Mouse (Mus musculus) kidney, postnatal 36 days (tissue): Measurements from ENCODE around the gene Rxra.

ENCODE experiments used
- DNase-seq, 2 experiments: peaks; one replicate each; pipeline ENCODE4 v3.0.0; 2021 to 2022; ENCODE audit warnings: mixed read lengths in 2 of 2

Gene Rxra

DNA sequence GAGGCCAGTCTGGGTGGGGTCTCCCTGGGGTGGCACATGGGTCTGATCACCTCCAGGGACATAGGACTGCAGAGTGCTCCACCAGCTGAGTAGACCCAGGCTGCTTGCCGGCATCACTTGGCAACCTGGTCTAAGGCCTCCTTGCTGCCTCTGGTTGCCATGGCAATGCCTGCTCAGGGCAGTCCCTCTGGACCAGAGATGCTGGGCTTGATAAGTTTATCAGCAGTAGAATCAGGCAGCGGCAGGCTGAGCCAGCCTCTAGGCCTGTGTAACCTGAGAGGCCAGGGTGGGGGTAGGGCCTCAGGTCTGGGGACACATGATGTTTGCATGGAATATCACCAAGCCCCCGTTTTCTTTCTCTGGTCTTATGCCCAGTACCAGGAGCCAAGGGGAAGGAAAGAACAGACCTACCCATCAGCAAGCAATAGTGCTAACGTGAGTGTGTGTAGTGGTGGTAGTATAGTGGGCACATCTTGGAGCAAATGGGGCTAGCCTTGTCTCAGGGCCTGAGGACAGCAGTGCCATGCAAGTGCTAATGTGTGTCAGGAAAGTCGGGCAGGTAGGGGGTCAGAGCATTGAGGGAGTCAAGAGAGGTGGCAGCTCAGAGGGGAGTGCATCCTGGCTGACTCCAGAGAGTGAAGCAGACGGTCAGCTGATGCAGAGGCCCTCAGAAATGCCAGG is 88.2 kb downstream of the Rxra start:
- DNase-seq, result peak in 1 of 2 experiments; percentile 57

GRCm38 (mm10) chr2:27764937-27765319 is 88.7 kb downstream of the Rxra start:
- DNase-seq, result peak; percentile 89 to 95

DNA sequence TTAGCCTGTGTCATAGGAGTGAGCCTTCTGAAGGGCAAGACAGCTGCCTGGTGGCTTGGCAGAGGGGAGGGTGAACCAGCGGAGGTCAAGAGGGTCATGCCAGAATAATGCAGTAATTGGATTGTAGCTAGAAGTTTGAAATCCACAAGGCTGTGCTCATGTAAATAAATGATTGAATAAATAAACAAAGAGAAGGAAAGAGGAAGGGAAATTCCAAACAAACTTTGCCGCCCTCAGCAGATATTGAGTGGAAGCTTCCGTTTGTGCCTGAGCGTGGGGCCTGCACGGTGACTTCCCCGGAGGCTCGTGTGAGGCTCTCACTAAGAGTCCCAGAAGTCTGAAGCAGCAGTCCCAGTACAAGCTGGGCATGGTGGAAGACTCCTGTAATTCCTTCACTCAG is 91.5 kb downstream of the Rxra start:
- DNase-seq, result no peak

- DNase-seq, result no peak
These were observed 93.5 kb downstream of the Rxra start for GRCm38 (mm10) chr2:27769701-27770100.

DNA sequence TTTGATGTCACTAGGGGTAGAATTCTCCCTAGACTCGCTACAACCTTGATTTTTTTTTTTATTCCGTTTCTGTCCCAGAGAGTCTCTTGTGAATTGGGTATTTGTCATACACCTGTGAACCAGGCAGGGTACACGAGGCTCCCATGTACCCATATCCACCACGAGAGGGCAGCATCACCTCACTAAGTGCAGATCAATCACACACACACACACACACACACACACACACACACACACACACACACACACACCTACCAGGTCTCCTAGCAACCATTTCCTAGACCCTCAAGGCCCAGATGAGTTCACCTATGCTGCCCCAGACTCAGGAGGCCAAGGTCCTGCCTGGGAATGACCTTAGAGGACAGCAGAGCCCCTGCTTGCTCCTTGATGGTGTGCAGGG is 94.0 kb downstream of the Rxra start:
- DNase-seq, result peak; percentile 69 to 86

DNA sequence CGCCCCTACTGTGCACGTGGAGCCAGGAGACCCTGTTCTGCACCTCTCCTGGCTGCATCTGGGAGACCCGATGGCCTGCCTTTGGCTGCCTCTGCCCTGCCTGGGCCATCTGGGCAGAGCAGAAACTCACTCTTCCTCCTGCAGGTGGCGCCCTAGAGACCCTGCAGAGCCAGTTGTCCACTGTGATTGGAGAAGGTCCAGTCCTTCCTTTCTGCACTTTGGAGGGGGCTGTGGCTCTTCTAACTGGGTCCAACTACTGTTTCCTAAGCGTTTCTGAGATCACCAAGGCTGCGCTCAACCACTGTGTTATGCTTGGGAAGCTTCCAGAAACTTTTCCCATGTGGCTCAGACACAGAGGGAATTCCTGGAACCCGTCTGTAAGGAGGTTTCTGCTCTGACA is 95.7 kb downstream of the Rxra start:
- peak; percentile 83 to 92 for DNase-seq

GRCm38 (mm10) chr2:27772841-27773388 is 96.7 kb downstream of the Rxra start:
- DNase-seq, result peak; percentile 51 to 59

DNA sequence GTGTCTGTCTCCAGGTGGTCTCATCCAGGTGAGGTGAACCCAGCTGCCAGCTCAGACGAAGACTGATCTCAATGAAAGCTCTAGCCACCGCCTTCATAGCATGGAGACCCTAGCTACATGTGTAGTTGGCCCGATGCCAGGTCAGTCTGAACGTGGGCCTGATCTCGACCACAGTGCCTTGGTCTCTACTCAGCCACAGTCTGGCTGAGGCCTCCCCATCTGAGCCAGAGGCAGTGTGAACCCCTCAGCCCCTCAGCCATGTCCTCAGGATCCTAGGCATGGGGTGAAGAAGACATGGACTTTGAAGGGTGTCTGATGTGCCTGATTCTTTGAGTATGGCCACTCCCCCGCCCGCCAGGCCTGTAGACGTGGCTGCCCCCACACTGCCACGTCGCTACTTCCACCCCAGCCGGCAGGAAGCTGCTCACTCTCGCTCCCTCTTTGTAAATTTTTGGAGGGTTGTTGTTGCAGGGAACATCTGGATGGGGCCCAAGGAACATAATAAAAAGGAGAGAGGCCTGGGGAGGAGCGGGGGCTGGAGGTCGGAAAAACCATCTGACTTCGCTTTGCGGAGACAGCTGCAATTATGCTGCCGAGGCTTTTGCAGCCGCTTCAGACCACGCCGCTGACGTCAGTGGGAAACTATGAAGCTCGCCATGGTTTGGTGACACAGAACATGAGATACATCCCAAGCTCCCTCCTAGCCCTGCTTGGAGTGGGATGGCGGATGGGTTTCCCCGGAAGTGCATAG is 97.9 kb downstream of the Rxra start:
- DNase-seq, result peak; percentile 68 to 76

DNA sequence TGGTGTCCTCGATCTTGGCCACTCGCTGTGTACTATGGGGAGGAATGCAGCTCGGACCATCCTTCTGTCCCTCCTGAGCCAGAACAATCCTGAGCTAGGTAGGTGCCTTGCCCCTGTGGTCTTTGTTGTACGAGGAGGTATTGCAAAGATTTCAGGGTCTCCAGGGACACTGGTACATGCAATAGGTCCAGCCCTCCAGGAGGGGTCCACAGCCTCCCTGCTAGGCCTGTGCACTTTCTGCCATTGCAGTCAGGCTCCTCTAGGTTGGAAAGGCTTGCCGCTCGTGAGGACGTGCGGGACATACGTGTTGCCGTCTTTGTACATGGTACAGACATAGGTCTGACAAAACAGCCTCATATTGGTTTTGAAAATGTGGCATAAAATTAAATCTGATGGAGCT is 98.8 kb downstream of the Rxra start:
- no peak for DNase-seq

GRCm38 (mm10) chr2:27775625-27776024 is 99.4 kb downstream of the Rxra start:
- DNase-seq, result peak in 1 of 2 experiments; percentile 7

DNA sequence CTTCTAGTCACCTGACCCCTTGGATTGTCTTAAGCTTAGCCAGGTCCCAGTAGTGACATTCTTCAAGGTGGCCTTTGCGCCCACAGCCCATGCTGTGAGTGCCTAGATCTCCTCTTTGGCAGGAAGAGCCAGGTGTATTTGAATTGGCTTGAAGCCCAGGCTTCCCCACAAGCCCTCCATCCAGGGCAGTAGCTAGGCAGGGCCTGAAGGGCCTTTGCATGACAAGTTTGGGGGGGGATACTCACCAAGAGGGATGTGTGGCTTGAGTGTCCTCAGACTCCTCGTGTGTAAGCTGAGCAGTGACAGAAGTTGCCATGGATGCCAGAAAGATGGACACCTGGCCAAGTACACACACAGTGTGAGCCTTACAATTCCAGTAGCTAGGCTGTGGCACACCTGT is 101.5 kb downstream of the Rxra start:
- DNase-seq, result no peak

DNA sequence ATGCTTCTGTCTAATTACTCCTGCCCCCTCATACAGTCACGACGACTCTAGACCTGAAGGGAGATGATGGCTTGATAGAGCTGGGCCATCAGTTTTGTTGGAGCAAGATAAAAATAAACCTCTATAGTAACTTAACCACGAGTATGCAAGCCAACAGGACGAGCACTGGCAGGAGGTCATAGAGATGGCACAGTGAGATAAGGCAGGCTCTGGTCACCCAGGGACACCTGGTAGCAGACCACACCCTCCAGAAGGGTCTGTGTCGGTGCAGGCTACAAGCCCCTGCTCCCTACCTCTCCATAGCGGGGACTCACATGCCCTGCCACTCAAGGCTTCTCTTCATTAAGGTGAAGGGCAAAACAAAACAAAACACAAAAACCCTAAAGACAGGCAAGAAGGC is 102.0 kb downstream of the Rxra start:
- no peak for DNase-seq

DNA sequence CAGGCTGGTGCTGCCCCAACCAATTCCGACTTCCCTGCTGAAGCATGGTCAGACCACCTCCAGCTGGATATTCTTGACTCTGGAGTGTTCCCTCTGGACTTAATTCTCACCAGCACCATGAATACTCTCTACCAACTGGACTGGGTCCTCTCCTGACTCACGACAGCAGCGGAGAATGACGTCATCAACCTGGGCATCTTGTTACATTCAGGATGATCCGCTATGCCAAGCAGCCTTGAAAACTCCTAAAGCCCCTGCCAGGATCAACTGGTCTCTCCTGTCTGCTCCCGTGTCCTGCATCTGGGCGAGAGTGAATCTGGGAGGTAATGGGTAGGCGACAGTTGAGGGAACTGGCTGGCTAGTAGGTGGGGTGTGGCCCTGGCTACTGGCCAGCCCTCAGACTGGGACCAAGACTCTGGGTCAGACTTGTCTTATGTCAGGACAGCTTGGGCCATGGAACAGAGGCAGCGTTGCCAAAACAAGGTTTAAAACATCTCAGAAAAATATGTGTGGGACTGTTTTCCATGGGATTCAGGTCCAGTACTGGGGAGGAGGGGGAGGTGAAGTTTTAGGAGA is 103.1 kb downstream of the Rxra start:
- DNase-seq, result peak in 1 of 2 experiments; percentile 25

- DNase-seq, result no peak
These were observed 103.9 kb downstream of the Rxra start for GRCm38 (mm10) chr2:27780162-27780561.

DNA sequence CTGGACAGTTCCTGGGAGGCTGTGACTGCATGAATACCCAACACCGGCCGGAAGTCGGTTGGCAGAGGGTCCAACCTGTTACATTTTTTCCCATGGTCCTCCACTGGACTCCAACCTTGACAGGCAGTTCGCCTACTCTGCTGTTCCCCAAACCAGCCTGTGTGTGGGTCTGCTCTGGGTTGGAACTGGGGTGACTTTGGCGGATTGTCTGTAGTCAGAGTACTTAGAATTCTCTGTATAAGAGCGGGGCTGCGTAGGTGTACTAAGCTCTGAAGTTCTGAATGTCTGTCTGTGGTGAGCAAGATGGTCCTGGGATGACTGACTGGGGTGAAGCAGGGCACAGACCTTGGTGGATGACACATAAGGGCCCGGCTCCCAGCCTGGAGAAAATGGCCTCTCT is 109.1 kb downstream of the Rxra start:
- DNase-seq, result no peak

DNA sequence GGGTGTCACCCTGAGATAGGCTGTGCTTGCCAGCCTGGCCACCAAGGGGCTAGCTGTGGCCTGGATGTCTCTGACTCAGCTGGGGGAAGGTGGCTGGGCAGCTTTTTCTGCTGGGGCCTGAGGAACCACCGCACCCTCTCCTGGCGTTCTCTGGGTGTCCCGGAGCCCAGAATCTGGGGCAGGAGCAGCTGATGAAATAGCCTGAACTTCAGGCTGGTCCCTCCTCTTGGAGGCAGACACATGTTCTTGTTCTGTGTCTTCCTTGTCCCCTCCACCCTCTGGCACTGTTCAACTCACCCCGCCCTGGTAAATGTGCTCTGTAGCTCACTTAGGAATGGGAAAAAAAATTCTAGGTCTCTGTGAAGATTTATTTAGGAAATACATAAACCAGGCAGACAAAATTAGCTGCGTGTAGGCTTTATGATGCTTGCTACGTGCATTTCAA is 109.8 kb downstream of the Rxra start:
- no peak for DNase-seq

DNA sequence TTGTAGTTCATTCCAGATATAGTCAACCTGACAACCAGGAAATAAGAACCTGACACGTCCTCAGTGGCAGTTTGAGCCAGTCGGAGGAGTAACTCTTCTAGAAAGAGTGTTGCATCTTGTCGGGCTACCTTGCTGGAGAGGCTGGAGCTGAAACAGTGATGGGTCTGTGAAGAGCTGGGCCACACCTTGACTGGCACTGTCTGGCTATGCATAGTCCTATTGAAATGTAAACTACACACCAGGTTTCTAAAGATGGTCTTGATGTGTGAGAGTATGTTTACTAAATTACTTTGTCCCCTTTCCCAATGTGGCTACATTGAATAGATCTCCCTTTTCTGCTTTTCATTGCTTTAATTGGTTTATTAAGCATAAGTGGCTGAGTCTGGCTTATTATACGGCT is 115.3 kb downstream of the Rxra start:
- DNase-seq, result no peak

- peak in 1 of 2 experiments; percentile 19 for DNase-seq
These were observed 122.8 kb downstream of the Rxra start for GRCm38 (mm10) chr2:27799018-27799417.

DNA sequence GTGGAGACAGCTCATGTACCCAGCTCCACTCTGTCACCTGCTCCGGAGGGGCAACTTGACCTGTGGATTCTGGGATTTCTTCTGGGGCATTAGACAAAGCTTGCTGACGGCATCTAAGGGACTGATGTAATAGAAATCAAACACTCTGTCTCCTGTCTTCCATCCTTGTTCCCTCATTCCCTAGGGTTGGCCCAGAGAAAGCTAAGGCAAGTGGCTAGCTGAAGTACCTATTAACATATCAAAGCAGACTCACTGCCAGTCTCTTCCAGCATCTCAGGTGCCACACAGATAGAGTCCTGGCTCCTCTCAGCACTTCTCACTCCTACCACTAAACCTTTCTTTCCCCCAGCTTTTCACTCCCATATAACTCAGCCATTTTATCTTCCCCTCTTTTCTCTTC is 124.8 kb downstream of the Rxra start:
- DNase-seq, result no peak

DNA sequence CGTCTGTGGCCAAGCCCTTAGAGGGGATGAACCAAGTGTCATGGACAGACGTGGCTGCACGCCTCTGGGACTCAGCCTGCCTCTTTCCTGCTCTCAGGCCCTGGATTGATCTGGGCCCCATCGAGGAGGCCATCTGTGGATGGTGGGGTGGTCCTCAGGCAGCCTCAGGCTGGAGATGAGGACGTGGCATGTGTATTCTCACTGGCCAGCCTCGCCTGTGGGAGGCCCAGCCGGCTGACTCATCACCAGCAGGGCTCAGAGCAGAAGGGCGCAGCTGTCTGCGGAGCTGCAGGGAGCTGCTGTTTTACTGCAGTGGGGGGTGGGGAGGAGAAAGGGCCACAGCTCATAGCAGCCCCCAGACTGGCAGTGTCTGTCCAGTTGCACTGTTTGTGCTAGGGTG is 126.3 kb downstream of the Rxra start:
- peak; percentile 5 to 21 for DNase-seq

- DNase-seq, result no peak
These were observed 130.5 kb downstream of the Rxra start for GRCm38 (mm10) chr2:27806691-27807090.

GRCm38 (mm10) chr2:27807684-27808083 is 131.4 kb downstream of the Rxra start:
- peak; percentile 23 to 37 for DNase-seq

- no peak for DNase-seq
These were observed 133.7 kb downstream of the Rxra start for GRCm38 (mm10) chr2:27809897-27810296.
